Mouse (Mus musculus) hindbrain, postnatal 0 days (tissue): ENCODE data around the gene Acot13. TPM values are rescaled to one million over a fixed set of nuclear protein-coding genes. Genes with fewer than 3 reads are reported as not detected.

Source experiments
- ATAC-seq: fragments of 200-750 bp; cut with Nextera tagmentation; 2 replicates; pipeline ENCODE4 v1.8.0; 2017; ENCODE audit warnings: mild to moderate bottlenecking, moderate TSS enrichment, moderate library complexity
- DNase-seq: peaks from one replicate; pipeline ENCODE4 v3.0.0-alpha.2; 2015; ENCODE audit warnings: low spot score
- H3K27ac ChIP-seq: fragments of 300-500 bp; sonication (generic); 2 replicates; pipeline ENCODE4 v1.5.1; 2014; ENCODE audit warnings: mild to moderate bottlenecking
- H3K27me3 ChIP-seq: fragments of 300-500 bp; sonication (generic); 2 replicates; pipeline ENCODE4 v1.6.1; 2014; ENCODE audit warnings: low read length, mixed read lengths; ENCODE audit not compliant: insufficient read depth
- H3K36me3 ChIP-seq: fragments of 300-500 bp; sonication (generic); 2 replicates; pipeline ENCODE4 v1.6.1; 2014; ENCODE audit warnings: low read length, mixed read lengths; ENCODE audit not compliant: insufficient read depth
- H3K4me1 ChIP-seq: fragments of 300-500 bp; sonication (generic); 2 replicates; pipeline ENCODE4 v1.6.1; 2014; ENCODE audit warnings: antibody characterized with exemption, low read length, mixed read lengths; ENCODE audit not compliant: insufficient read depth
- H3K4me2 ChIP-seq: fragments of 300-500 bp; sonication (generic); 2 replicates; pipeline ENCODE4 v1.6.1; 2014; ENCODE audit warnings: low read depth, mild to moderate bottlenecking, low read length, moderate library complexity, mixed read lengths
- H3K4me3 ChIP-seq: fragments of 300-500 bp; sonication (generic); 2 replicates; pipeline ENCODE4 v1.5.1; 2014; ENCODE audit warnings: low read length
- H3K9ac ChIP-seq: fragments of 300-500 bp; sonication (generic); replicated peaks from 2 replicates; pipeline ENCODE4 v1.6.1; 2014; ENCODE audit warnings: mild to moderate bottlenecking, low read length, moderate library complexity, mixed read lengths
- H3K9me3 ChIP-seq: fragments of 300-500 bp; sonication (generic); 2 replicates; pipeline ENCODE4 v1.6.1; 2016; ENCODE audit warnings: low read length, mixed read lengths
- CTCF ChIP-seq: IDR thresholded peaks from 2 replicates; pipeline ENCODE4 v1.5.1; 2016; ENCODE audit warnings: antibody characterized with exemption, control low read depth, low read depth
- WGBS: fragments of 180-500 bp; shearing (Covaris S2); extraction: QIAGEN DNeasy Blood & Tissue Kit; methylation state at CpG from one replicate; pipeline ENCODE4 v1.1.7; 2014; 5-methylcytosine and 5-hydroxymethylcytosine counted together
- polyA plus RNA-seq: library from polyadenylated mRNA; unstranded; fragments of >200 nt; fragmentation: Nextera tagmentation; extraction: Ambion mirVana; gene quantifications from 2 replicates; pipeline ENCODE4 v1.2.1, GENCODE M21; 2015
- total RNA-seq: library from RNA; depleted of rRNA; stranded (reverse); fragments of >200 nt; gene quantifications from 2 replicates; pipeline ENCODE4 v1.2.3, GENCODE M21; 2014; rRNA removed

Acot13 gene
- total RNA-seq (14.7 and 19.3 TPM in 2 replicates), polyA plus RNA-seq (69.7 and 74.2 TPM in 2 replicates)

DNA sequence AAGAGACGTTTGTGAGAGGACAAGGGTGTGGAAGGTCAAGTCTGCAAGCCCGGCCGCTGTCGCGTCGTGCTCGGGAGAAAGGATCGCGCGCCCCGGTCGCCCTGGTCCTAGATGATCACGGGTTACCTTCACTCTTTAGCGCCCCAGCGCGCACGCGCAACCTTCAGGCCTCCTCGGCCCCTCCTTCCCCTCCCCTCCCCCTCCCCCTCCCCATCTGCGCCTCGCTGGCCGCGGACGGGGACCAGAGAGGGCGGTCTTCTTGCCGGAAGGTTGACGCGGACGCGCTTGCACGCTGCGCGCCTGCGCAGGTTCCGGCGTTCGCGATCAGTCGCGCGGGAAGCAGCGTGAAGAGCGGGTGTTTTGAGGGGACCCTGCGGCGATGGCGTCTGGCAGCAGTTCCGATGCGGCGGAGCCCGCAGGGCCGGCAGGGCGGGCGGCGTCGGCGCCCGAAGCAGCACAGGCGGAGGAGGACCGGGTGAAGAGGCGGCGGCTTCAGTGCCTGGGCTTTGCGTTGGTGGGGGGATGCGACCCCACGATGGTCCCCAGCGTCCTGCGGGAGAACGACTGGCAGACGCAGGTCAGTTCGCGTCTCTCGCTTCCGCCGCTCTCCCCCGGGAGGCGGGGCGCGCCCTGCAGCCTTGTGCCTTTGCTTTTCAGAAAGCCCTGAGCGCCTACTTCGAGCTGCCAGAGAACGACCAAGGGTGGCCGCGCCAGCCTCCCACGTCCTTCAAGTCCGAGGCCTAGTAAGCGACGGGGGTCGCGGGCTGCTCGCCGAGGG lies at the start of gene Acot13, which contains the start of gene Tdp2:
Gene Acot13 (minus strand): TSS at position 188 of the 778 bp plus-strand sequence.
Gene Tdp2 (plus strand): TSS at position 327 of the 778 bp plus-strand sequence.
- DNase-seq (peak; percentile 98), ATAC-seq (peak; percentile 98)
- peak within 1 kb of the TSS; percentile 98 for H3K4me3 ChIP-seq
- peaks cover 5% of the 10 kb centered on the region; the same call in 1 of the 2 replicates for H3K4me1 ChIP-seq
- WGBS, result under 1% methylated on average over 87 of the region's 90 CpGs
- no peaks in the 10 kb centered on the region for H3K9me3 ChIP-seq
- H3K36me3 ChIP-seq, result no peaks in the 10 kb centered on the region
- no peaks in the 10 kb centered on the region for H3K27me3 ChIP-seq
- H3K9ac ChIP-seq, result peak within 1 kb of the TSS; percentile 90
- TF ChIP-seq CTCF, result 0 out of 2 replicates have a peak, but pooled peaks have one; percentile 2
- H3K4me2 ChIP-seq, result peak within 1 kb of the TSS; percentile 80
- H3K27ac ChIP-seq, result peak within 1 kb of the TSS; percentile 93

DNA sequence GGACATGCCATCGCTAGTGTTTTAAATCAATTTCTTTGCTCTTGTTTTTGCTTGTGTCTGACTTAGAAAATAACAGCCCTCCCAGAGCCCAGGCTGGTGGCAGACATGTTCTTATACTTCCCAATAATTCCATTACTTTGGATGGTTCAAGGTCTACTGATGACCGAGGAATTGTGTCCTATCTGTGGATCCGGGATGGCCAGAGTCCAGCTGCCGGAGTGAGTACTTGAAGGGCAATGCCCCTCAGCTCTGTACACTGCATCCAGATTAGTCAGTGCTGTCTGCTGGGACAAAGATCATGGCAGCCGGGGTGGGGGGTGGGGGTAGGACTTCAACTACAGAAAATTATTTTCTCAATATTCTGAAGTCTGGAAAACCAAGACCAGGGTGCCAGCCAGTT lies 49.4 kb upstream of the Acot13 start:
- H3K36me3 ChIP-seq, result no peaks in the 10 kb centered on the region
- 91% methylated on average over 5 of the region's 5 CpGs for WGBS

DNA sequence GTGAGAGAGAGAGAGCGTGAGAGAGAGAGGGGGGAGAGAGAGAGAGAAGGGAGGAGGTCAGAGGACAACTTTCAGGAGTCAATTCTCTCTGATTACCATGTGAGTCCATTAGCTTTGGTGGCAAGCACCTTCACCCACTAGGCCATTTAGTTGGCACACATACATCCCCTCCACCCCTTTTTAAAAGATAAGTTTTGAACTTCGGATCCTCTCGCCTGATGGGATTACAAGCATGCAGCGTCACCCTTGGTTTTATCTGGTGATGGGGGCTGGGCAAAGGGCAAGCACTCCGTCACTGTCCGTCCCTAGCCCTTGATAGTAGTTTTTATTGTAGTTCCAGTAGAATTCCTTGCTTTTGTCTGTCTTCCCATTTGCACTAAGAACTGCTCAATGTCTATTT lies 48.9 kb upstream of the Acot13 start:
- TF ChIP-seq CTCF, result no peak
- DNase-seq (no peak), ATAC-seq (no peak)
- Histone ChIP-seq H3K4me2 (no peak overlapping the region), H3K36me3 (no peaks in the 10 kb centered on the region), H3K27me3 (no peaks in the 10 kb centered on the region), H3K9ac (no peak overlapping the region), H3K4me3 (no peak overlapping the region), H3K27ac (no peak overlapping the region), H3K4me1 (no peaks in the 10 kb centered on the region), H3K9me3 (no peaks in the 10 kb centered on the region)
- 86% methylated on average over 6 of the region's 6 CpGs for WGBS

More for the DNA sequence above, 49.4 kb upstream of the Acot13 start:
- Histone ChIP-seq H3K27me3 (no peaks in the 10 kb centered on the region), H3K9me3 (no peaks in the 10 kb centered on the region), H3K4me3 (no peak overlapping the region), H3K4me2 (no peak overlapping the region), H3K4me1 (no peaks in the 10 kb centered on the region), H3K9ac (no peak overlapping the region), H3K27ac (no peak overlapping the region)
- no peak for DNase-seq
- no peak for ATAC-seq
- no peak for TF ChIP-seq CTCF

- TF ChIP-seq CTCF, result no peak
- Histone ChIP-seq H3K4me1 (no peaks in the 10 kb centered on the region), H3K9ac (no peak overlapping the region), H3K36me3 (no peaks in the 10 kb centered on the region), H3K4me3 (no peak overlapping the region), H3K4me2 (no peak overlapping the region), H3K9me3 (no peaks in the 10 kb centered on the region), H3K27ac (no peak overlapping the region), H3K27me3 (no peaks in the 10 kb centered on the region)
- WGBS, result 79% methylated on average over 15 of the region's 15 CpGs
- ATAC-seq (no peak), DNase-seq (no peak)
Measured at GRCm38 (mm10) chr13:24879359-24880040, 48.2 kb upstream of the Acot13 start.

DNA sequence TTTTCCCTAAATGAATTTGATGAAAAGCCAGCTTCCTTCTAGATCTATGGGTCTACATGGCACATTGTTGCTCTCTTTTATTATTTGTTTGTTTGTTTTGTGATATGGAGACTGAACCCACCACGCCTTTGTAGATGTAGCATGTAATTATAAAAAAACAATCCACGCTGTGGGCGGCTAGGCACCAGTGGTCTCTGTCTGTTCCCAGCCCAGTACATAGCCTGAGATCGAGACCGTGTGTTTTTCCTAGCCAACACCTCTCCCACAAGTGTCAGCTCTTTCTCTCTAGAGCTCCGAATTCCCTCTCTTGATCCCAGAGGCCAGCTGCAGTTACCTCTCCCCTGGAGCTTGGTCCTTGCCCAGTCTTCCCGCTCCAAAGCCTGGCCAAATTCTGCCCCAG lies 36.9 kb upstream of the Acot13 start:
- no peak for ATAC-seq
- 89% methylated on average over 7 of the region's 7 CpGs for WGBS
- no peak for DNase-seq

DNA sequence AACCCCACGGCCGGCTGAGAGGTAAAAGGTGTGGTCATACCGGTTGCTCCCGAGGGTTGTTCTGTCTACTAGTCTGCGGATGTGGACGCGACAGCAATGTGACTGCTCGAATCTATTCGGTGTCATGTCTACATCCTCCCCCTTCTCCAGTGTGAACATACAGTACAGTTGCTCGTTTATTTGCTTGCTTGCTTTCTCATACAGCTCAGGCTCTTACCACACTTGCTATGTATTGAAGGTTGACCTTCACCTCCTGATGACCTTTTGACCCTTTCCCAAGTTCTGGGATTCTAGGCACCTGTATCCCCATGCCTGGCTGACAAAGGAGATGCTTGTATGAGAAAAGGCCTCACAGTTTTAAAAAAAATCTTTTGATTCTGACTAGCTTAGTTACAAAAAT lies 36.4 kb upstream of the Acot13 start:
- Histone ChIP-seq H3K36me3 (0 out of 2 replicates have a peak, but pooled peaks cover 4% of the 10 kb centered on the region), H3K9ac (no peak overlapping the region), H3K27me3 (no peaks in the 10 kb centered on the region), H3K9me3 (no peaks in the 10 kb centered on the region), H3K27ac (no peak overlapping the region), H3K4me1 (no peaks in the 10 kb centered on the region), H3K4me2 (no peak overlapping the region), H3K4me3 (no peak overlapping the region)
- TF ChIP-seq CTCF, result no peak
- WGBS, result 94% methylated on average over 10 of the region's 10 CpGs
- no peak for ATAC-seq
- no peak for DNase-seq

More for the DNA sequence above, 36.9 kb upstream of the Acot13 start:
- H3K4me2 ChIP-seq, result no peak overlapping the region
- H3K36me3 ChIP-seq, result 0 out of 2 replicates have a peak, but pooled peaks cover 4% of the 10 kb centered on the region
- no peak overlapping the region for H3K4me3 ChIP-seq
- no peaks in the 10 kb centered on the region for H3K9me3 ChIP-seq
- TF ChIP-seq CTCF, result no peak
- no peaks in the 10 kb centered on the region for H3K27me3 ChIP-seq
- H3K27ac ChIP-seq, result no peak overlapping the region
- H3K4me1 ChIP-seq, result no peaks in the 10 kb centered on the region
- H3K9ac ChIP-seq, result no peak overlapping the region
